Mouse (Mus musculus): ENCODE data around the gene Wbp11. TPM values are rescaled to one million over a fixed set of nuclear protein-coding genes. Genes with fewer than 3 reads are reported as not detected.
"Not testable (repeated sequence)": the region's sequence is repeated elsewhere in the genome, so short reads cannot be mapped to it uniquely, and the experiment has no call there.

Wbp11 gene
- total RNA-seq, 2 experiments from 2014 or later: 97.6 to 104 TPM

DNA sequence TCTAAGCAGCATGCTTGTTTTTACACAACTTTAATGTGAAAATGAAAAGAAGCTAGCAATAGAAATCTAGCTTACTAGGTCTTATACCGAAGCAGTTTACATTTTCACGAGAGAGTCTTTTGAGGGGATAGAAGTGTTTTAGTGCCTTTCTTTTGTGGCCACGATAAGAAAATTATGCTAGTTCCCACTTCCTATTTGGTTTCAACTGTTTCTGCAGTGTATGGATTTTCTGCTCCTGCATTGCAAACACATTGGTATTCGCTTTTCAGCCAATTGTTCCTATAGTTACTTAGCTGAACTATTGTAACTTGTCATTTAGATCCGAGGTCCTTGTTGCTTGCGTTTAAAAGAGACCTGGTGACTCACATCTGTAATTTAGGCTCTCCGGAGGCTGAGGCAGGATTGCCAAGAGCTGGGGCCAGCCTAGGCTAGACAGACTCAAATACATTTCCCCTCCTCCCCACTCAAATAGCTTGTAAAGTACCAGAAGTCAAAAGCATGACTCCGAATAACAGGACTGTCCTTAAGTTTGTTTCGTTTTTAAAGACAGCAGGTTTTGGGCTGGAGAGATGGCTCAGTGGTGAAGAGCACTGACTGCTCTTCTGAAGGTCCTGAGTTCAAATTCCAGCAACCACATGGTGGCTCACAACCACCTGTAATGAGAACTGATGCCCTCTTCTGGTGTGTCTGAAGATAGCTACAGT lies 23.2 kb downstream of the Wbp11 start:
- intact Hi-C loops (cut with DNase I): no loop called here
- DNase-seq: no peak

DNA sequence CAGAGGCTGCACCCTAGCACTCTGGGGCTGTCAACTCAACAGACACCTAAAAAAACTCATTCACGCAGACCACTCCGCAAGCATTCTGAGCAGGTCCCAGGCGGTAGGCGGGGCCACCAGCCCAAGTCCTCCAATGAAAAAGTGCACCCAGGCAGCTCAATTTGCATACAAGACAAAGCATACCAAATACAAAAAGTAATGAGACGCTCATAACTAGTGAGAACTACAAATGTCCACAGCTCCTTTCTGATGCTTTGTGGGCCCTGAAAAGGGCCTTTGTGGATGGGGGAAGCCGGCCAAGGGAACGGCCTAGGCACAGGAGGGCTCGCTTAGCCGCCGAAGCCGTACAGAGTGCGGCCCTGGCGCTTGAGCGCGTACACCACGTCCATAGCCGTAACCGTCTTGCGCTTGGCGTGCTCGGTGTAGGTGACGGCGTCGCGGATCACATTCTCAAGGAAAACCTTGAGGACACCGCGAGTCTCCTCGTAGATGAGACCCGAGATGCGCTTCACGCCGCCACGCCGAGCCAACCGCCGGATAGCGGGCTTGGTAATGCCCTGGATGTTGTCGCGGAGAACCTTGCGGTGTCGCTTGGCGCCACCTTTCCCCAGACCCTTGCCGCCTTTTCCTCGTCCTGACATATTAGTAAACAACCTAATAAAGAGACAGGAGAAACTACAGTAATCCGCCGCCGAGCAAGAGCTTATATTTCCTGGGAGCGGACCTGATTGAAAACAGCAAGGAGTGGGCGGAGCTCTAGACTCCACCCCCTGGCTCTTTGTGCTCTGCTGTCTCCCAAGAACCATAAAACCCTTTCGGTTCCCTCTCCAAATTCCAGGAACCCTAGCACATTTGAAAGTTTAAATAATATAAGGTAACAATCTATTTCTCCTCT lies 24.0 kb downstream of the Wbp11 start, which contains the start of gene Hist4h4:
Hist4h4 (minus strand) TSS at position 677 of the 895 bp plus-strand sequence.
- intact Hi-C loops (cut with DNase I): no loop called here
- peak; percentile 93 for DNase-seq

DNA sequence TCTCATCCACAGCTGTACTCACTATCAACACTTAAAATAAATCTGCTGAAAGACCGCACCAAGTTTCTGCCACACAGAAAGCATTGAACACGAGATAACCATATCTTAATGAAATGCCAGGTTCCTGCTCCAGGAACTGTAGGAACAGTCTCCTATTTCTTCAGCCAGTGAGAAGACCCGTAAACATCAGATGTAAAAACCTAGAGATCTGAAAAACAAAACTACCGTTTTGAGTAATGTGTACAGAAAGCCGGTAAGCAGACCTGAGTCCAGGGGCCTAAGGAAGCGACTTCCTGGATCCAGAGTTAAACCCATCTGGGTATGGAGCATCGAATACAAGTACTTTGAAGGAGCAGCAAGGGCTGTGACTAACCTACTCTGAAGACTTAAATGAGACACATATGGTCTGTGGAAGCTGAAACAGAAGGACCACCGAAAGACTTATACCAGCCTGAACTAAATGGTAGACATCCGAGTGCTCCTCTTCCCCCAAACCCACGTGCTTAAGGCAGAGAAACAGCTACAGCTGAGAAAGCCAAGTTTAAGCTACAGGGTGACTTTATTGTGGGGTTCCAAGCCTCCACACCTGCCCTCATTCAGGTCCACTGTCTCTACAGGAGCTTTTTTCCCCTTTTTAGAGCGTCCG lies 24.8 kb downstream of the Wbp11 start:
- DNase-seq: no peak
- intact Hi-C loops (cut with DNase I): no loop called here

DNA sequence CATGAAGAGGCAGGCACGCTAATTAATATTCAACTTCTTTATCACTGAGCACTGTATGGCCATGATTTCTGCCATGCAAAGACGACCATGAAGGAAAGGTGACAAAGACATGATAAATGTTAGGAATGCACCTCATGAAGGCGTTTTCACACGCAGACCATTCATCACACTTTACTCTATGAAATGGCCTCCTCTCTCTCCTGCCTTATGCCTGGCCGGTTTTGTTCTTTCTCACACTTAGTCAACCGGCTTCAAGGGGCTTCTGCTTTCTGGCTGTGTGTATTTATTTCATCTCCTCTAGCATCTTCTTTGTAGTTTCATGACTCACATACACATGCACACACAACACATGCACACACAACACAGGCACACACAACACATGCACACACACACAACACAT lies 26.8 kb downstream of the Wbp11 start:
- intact Hi-C loops (cut with DNase I): no loop called here
- DNase-seq: no peak

DNA sequence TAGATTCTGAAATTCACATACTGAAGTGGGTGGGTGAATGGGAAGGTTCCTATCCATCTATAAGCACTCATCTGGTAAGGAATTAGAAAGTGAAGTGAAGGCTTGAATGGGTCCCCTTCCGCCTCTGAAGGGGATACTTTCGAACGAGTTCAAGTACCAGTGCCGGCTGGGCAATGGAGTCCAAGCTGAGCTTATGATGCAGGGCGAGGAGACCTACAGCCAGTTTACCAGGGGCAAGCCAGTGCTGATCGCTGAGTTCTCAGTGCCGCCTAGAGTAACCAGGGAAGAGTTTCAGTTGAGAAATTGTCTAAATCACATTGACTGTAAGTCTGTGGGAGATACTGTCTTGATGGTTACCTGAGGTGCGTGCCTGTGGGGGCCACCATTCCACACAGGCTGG lies 27.3 kb downstream of the Wbp11 start:
- DNase-seq: no peak
- intact Hi-C loops (cut with DNase I): no loop called here

- intact Hi-C loops (cut with DNase I); DNase-seq: not testable (repeated sequence)
Observed at GRCm38 (mm10) chr6:136797874-136798693, 29.9 kb downstream of the Wbp11 start.

GRCm38 (mm10) chr6:136795850-136796249 lies 32.2 kb downstream of the Wbp11 start:
- DNase-seq: no peak
- intact Hi-C loops (cut with DNase I): no loop called here

DNA sequence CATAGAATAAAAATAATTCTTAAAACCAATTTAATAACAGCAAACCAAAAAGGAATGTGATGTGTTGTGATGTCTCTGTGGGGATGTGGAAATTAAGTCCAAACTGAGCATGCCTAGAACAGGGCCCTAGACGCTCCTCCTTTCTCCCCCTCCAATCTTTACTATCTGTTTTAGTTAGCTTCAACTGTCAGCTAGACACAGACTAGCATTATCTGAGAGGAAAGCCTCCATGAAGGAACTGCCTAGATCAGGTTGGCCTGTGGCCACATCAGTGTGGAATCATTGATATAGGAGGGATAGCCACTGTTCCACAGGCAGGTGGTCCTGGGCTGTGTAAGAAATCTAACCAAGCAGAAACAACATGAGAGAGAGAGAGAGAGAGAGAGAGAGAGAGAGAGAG lies 32.9 kb downstream of the Wbp11 start:
- intact Hi-C loops (cut with DNase I): no loop called here

DNA sequence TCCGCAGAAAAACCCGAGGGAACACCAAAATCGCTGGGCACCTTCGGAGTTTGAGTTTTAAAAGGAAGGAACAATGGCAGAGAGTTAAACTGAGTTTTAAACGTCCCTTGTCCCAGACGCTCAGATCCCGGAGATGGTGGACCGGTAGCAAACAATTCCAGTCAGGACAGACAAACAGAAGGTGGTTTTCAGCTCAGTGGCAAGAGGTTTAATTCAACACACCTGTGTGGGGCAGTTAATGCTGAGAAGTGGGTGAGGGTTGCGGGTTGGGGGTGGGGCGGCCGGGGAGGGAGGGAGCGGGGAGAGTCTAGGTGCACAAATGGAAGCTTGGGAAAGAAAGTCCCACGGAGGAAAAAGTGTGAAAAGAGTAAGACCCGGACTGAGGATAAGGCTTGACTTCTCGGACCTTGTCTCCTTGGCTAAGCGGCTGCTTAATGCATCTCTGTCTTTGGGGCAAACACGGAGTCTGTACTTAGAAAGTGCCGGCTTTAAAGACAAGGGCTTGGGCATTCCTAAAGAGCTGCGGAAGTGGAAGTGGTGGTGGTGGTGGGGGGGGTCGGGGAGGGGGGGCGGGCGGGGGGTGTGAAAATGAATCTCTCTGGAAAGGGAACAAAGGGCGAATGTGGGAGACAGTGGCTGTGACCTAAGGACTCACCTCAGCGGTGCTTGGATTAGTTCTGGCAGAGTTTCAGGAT lies 34.1 kb downstream of the Wbp11 start:
- intact Hi-C loops (cut with DNase I): no loop called here
- no peak for DNase-seq

More for the DNA sequence above, 32.9 kb downstream of the Wbp11 start:
- DNase-seq: no peak

DNA sequence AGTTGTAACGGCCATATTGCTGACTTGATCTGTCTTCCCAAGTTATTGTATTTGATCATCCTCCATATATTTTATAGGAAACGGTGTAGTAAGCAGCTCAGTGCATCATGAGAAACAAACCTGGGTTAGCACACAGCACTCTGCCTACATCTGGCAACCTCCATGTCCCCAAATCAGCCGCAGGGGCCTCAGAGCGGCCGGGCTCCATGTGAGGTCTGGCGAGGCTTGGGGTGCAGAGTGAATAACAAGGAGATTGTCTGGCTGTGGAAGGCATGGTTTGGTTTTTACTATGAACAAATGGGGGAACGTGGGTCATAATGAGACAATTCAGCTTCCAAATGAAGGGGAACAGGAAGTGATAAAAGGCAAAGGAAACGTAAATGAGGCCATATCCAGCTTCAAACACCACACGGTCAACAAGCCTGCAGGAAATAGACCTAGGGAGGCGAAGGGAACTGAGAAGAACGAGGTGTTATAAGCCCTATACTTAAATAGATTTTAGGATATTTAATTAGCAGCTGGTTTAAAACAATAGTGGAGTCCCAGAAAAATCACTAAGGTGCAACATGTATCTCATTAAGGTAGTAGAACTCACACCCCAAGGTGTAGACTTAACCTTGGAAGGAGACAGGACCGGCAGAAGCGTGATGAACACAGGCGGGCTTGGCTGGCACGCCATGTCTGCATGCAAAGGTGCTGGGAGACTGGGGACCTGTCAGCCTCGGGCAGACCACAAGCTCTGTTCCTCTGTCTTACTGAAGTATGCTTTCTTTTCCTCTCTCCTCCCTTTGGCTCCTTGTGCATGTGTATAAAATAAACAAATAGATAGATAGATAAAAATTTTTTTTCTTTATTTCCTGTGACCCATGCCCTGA lies 34.9 kb downstream of the Wbp11 start:
- intact Hi-C loops (cut with DNase I): no loop called here
- DNase-seq: no peak

- intact Hi-C loops (cut with DNase I): no loop called here
- peak; percentile 24 for DNase-seq
Observed at GRCm38 (mm10) chr6:136789391-136789971, 38.6 kb downstream of the Wbp11 start.

DNA sequence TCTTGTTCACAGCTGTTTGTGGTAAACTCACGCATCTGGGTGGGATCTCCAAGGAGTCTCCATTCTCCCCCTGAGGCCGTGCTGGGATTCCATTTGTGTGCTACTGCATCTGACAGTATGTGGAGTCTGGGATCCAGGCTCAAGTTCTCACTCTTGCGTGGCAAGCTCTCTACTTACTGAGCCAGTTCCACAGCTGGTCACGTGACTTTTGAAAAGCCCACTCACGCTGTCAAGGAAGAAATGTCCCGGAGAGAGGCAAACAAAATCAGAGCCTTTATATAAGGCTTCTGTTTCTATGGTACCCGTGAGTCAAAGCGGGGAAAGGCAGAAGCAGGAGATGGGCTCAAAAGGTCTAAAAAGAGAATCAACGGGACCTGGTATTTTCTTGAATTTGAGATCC lies 45.3 kb downstream of the Wbp11 start:
- intact Hi-C loops (cut with DNase I): no loop called here

GRCm38 (mm10) chr6:136782146-136782545 lies 45.9 kb downstream of the Wbp11 start:
- DNase-seq: no peak
- intact Hi-C loops (cut with DNase I): no loop called here

More for the DNA sequence above, 45.3 kb downstream of the Wbp11 start:
- DNase-seq: no peak

GRCm38 (mm10) chr6:136781377-136781986 lies 46.6 kb downstream of the Wbp11 start, which contains the start of gene Gucy2c:
TSS of gene Gucy2c (minus strand) at chr6:136781765.
- DNase-seq: no peak
- intact Hi-C loops (cut with DNase I): no loop called here

- intact Hi-C loops (cut with DNase I): no loop called here
- no peak for DNase-seq
Observed at GRCm38 (mm10) chr6:136776392-136776791, 51.6 kb downstream of the Wbp11 start.

- no peak for DNase-seq
- intact Hi-C loops (cut with DNase I): no loop called here
Observed at GRCm38 (mm10) chr6:136769859-136770258, 58.2 kb downstream of the Wbp11 start.

DNA sequence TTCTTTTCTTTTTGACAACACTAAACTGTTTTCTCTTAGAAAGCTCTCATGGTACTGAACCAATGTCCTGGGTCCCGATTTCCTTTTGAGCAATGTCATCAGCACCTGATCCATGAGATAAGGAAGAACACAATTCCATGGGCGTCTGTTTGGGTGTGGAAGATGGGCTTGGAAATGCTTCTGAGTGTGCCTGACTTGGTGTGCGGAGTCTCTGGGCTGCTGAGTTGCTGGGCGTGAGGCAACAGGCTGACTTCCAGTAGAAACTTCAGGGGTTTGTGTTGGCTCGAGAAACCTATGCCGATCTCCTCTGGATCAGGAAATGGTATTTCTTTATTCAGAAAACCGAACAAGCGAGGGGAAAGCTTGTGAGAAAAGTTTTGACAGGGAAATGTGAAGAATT lies 58.9 kb downstream of the Wbp11 start:
- no peak for DNase-seq
- intact Hi-C loops (cut with DNase I): no loop called here

- intact Hi-C loops (cut with DNase I): no loop called here
- DNase-seq: no peak
Observed at GRCm38 (mm10) chr6:136763912-136764311, 64.1 kb downstream of the Wbp11 start.
